Mouse (Mus musculus) c-Kit-positive CD71-negative TER-119-negative erythroid progenitor cells, embryonic 14.5 days (primary cell): ENCODE data around the gene Gm21119.
"Not testable (repeated sequence)": the region's sequence is repeated elsewhere in the genome, so short reads cannot be mapped to it uniquely, and the experiment has no call there.

Experiments used
- DNase-seq: peaks from one replicate; pipeline ENCODE4 v3.0.0-alpha.2; 2013; ENCODE audit warnings: low read depth

The Gm21119 gene

DNA sequence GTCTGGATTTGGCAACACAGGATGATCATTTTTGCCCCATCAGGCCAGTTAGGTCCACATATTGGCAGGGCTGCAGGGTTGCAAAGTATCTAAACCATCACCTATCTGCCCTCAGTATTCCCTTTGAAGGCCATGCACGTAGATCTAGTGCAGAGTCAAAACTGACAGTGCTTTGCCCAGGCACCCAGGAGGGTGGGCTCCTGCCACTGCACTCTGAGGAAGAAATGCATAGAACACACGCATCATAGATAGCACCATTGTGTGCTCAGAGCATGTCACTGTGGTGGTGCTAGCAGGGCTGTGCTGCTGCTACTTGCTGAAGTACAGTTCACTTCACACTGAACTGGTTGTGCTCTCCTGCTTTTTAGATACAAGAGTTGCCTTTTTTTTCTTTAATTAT is at the start of gene Gm21119:
Gene Gm21119, plus strand, starts transcription at position 301 of the 400 bp plus-strand sequence.
- not testable (repeated sequence) for DNase-seq

DNA sequence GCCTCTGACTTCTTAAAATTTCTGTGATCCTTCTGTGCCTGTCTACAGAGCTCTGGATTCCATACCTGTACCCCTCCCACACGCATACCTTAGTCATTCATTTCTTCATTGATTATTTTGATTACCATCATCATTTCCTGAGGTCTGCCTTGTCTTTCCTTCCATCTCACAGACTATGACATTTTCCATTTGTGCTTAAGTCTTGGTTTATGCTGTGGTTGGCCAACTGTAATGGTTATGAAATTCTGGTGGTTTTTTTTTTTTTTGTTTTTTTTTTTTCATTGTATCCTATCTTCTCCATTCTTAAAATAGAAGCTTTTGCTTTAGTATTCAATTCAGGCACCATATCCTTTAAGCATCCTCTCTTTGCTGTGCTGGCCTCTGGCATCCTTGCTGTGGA is 48.0 kb upstream of the Gm21119 start:
- not testable (repeated sequence) for DNase-seq

DNA sequence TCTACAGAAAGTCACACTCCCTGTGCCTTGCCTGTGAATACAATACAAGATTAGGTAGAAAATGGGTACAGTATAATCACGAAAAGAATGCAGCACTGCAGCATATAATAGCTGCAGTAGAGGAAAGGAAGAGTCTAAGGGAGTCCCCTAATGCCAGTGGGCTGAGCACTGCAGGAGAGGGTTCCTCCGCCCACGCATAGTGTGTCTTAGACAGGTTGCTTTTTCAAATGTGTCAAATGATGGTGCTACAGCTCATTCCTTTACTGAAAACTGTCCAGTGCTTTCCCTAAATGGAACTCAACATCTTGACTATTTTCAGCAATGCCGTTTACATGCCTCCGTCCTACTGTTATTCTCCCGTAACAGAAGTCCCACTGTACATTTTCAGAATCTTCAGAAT is 33.6 kb upstream of the Gm21119 start:
- not testable (repeated sequence) for DNase-seq

DNA sequence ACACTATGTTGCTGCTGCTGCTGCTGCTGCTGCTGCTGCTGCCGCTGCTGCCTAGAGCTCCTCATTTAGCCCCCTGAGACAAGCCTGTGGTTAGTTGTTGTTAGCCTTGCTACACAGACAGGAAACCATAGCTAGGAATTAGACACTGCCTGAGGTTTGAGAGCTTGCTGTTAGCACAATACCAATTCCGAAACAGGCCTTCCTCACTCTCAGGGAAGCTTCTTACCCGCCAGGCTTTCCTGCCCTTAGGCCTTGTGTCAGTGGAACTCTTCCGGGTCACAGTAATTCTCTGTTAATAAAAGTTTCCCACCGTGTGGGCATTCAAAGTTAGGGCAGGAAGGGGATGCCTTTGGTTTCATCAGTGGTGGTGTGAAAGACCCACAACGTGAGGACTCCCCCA is 31.9 kb upstream of the Gm21119 start:
- not testable (repeated sequence) for DNase-seq

DNA sequence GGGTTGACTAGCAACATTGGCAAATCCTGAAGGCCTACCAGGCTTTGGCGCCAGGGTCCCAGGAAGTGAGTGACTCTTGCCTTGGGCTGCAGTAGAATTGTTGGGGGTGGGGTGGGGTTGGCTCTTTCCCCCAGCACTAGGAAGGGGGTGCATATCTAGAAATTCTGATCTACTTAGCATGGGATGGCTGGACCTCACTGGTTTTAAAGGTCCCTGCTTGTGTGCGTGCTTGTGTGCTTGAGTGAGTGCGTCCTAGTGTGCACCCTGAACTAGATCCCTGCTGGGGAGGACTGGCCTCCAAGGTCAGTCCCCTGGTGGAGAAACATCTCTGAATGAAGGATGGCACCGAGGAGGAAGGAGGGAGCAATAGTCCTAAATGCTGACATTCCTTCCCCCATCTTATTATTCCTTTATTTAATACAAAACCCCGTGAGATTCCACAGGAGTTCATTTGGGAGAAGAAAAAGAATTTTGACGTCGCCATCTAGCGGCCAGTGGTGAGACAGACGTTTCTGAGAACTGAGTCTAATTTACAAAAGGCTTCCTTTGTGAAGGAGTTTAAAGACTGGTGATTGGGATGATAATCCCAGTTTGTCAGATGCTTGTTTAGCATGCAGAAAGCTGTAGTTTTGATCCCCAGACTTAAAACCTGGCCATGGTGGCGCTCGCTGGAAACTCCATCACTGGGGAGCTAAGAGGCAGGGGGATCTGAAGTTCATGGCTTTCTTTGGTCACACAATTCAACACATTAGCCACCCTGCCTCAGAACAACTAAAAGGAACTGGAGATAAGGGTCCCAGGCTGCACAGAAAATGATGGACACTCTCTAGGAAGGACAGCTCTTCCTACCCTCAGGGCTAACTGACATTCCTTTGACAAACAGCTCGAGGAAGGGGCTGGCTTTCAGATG is 26.2 kb upstream of the Gm21119 start:
- not testable (repeated sequence) for DNase-seq

DNA sequence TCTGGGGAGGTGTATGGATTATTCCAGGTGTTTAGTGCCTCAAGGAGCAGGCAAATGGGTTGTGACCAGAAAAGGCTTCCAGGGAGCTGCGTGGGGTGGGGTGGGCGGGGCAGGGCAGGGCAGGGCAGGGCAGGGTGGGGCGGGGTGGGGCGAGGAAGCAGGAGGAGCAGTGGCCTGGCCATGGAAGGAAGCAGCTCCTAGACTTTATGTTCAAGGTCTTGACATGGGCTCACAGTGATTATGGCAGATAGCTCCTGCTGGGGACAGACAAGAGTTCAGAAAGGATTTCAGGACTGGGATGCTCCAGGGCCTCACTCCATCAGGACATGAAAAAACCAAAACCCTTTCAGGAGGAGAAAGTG is 25.6 kb upstream of the Gm21119 start:
- DNase-seq, result not testable (repeated sequence)

DNA sequence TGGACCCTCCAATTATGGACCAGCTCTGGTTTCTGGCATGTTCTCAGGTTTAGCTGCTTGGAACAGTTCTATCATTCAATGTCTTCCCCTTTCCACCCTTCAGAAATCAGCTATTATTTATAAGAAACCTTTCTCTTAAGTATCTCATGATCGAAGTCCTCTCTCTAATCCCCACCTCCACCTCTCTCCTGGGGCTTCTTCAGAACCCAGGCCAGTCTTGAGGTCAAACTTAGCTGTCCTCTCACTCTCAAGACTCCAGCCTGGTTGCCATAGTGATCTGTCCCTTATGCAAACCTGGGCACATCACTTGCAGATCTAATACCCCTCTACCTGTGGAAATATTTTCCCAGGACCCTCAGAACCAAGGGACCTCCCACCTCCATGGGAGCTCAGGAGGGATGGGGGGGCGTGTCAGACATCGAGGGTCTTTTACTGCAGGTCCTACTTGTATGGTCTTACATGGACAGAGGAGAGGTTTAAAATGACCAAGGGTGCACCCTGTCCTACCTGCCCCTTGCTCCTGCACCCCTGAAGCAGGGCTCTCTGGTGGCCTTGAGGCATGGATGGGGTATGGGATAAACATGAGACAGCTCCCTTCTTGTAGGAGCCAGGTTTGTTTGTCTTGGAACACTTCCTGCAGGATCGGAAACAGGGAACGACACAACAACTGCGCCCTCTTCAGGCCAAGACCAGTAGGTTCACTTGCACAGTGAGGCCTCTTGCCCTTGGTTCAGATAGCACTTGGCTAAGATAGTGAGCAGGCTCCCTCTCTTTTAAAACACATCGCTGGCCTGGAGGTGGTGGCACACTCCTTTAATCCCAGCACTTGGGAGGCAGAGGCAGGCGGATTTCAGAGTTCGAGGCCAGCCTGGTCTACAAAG is 24.4 kb upstream of the Gm21119 start:
- DNase-seq, result not testable (repeated sequence)

DNA sequence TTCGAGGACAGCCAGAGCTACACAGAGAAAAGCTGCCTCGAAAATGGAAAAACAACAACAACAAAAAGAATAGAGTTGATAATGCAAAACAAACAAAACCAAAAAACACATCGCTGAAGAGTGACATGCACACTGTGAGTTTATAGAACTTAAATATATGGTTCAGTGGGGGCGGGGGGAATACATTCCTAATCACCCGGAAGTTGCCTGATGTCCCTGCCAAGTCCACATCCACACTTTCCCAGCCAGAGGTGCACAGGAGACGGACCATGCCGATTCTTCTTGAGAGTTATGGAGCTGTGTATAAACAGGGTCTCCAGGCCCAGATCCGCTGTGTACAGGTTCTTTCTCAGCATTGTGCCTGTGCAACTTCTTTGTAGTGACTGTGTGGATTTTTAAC is 23.7 kb upstream of the Gm21119 start:
- not testable (repeated sequence) for DNase-seq

DNA sequence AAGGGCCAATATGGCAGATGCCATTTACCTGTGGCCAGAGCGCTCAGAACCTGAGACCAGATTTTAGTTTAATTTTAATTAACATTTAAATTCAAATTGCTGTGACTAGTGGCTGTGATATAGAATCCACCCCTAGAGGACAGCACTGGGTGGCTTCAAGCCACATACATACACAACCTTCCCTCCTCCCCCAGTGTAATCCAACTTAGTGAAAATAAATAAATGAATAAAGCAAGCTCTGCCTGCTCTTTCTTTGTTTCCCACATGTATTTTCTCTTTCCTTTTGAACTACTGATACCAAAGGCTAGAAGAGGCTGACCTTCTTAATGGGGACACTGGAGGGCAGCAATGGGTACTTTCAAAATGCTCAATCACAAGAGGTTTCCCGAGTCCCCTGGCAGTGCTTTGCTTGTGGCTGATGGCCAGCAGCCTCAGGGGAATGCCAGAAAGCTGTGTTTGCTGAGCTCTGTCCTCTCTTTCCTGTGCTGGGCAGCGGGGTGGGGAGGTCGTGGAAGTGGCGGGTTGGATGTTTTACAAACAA is 21.9 kb upstream of the Gm21119 start:
- not testable (repeated sequence) for DNase-seq

DNA sequence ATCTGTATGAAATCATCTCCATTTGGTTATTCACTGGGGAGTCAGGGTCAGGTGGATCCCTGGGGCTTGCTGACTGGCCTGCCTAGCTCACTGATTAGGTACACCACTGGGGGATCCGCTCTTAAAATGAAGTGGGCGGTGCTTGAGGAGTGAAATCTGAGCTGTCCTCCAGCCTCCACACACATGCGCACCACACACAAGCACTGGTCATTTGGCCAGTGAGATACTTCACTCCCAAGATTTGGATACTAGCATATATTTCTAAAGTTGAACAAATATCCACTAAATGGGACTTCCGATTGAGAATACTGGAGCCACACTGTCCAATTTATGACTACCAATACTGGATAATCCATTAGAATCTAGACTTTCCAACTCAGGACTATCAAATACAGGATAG is 20.9 kb upstream of the Gm21119 start:
- not testable (repeated sequence) for DNase-seq

DNA sequence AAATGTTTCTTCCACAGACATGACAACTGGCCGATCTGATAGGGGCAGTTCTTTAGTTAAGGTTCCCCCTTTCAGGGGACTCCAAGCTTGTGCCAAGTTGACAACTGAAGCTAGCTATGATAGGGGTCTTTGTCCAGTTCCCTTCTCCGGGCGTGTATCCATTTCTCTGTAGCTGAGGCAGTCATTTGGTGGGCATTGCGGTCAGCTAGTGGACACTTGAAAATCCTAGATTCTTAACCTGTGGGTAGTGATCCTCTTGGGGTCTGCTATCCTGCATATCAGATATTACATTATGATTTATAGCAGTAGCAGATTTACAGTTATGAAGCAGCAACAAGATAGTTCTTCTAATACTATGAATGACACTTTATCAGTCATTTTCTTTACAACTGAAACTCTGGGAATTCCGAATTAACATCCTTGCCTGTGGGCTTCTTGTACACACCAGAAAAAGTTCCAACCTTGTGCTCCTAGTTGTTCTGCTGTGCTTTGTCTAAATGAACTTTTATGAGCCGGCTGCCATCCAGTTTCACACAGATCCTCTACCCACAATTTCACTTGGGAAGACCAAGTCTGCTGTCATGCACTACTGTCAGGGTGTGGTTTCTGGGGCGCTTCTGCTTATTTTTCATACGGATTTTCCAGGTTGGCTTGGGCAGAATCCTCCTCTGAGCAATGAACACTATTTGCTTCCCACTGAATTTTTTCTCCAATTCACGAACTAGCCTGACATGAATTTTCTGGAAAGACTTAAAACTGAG is 18.5 kb upstream of the Gm21119 start:
- not testable (repeated sequence) for DNase-seq

DNA sequence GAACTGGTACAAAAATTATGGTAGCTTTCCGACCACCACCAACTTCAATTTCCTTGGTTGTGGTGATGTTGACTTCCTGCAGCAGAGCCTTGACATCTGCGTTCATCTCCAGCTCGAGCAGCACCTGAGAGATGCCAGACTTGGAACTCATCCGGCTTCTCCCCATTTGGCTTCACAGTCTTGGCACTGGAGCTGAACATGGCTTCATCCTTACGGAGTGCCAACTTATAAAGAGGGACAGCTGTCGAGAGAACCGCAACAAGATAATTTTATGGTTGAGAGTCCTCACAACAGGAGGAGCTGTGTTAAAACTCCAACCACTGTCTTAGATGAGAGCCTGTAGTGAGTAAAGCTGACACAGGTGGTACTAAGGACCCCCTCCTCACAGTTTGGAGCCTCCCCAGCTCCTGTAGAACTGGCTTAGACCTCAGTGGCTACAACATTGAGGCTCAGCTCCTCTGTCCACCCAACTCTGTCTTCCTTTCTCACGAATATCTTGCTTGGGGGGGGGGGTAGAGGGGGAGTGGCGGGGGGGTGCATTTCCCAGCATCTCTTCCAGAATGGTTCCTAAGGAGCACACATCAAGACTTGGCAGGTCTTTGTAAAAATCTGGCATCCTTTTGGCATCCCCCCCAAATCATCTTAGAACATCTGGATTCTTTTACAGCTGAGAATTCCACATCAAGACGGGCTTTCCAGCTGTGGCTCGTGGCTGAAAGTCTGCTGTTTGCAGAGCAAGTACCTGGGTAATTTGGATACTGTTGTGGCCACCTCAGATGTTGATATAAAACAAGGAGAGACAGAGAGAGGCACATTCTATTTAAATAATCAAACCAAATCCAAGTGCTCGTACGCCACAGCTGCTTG is 17.6 kb upstream of the Gm21119 start:
- DNase-seq, result not testable (repeated sequence)

DNA sequence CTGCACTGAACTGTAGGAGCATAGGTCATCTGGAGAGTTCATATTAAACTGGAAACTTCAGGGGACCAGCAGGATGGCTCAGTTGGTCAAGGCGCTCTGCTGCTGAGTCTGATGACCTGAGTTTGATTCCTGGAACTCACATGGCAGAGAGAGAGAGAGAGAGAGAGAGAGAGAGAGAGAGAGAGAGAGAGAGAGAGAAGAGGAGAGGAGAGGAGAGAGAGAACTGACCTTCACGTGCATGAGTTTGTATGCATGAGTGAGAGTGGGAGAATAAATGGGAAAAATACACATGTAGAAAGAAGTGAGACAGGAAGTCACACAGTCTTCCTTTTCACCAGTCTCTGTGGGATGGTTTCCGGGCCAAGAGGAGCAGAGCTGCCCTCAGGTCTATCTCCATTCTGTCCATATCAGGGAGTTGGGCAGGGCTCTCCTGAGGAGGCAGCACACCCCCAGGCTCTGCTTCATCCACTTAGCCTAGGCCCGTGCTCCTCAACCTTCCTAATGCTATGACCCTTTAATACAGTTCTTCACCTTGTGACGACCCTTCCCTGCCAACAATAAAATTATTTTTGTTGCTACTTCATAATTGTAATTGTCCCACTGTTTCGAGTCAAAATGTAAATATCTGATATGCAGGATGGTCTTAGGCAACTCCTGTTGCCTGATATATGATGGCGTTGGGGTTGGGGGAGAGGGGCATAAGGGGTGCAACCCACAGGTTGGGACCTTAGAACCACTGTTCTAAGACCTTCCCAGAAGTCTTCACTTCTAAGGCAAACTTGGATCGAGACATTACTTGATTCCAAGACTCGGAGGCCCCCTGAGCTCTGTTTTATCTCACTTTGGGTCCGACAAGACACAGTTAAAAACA is 16.2 kb upstream of the Gm21119 start:
- not testable (repeated sequence) for DNase-seq

DNA sequence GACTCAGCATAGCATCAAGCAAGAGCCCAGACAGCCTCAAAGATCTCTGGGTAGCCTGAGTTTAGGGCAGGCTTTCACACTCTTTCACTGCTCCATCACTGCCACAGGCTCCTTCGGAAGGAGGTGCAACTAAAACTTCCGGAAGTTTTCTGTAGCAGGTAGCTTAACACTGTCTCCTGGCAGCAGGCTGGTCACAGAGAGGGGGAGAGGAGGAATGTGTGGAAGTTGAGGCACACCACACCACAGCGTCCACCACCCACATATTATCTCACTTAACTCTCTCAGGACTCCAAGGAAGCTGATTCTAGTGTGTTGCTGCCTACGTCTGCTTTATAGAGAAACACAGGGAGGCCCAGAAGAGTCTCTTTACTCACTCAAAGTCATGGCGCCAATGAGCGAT is 15.4 kb upstream of the Gm21119 start:
- not testable (repeated sequence) for DNase-seq

DNA sequence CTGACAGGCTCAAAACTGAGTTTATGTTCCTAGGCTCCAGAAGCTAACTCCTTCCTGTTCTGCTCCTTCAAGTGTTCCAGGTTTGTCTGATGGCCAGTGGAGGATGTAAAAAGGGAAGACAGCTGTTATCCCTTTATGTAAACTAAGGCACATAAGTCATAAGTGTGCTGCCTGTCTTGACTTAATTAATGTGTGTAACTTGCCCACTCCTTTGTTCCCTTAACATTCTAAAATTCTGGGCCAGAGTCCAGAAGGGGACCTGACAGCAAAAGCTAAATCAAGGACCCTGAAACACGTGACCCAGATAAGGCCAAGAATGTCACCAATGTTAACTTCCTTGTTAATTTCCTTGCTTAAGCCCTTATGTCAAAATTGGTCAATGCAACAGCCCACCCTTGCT is 3.9 kb upstream of the Gm21119 start:
- DNase-seq, result not testable (repeated sequence)

DNA sequence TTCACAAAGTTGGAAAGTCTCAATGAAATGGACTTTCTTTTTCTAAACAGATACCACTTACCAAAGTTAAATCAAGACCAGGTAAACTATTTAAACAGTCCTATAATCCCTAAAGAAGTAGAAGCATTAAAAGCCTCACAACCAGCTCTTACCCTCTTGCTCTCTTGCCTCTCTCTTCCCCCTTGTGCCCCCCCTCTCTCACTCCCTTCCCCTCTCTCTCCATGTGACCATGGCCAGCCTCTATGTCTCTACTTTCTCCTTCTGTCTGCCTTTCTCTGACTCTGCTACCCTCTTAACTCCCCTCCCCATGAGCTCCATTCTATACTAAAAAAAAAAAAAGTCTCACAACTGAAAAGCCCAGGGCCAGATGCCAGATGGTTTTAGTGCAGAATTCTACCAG is 2.0 kb upstream of the Gm21119 start:
- DNase-seq, result not testable (repeated sequence)

DNA sequence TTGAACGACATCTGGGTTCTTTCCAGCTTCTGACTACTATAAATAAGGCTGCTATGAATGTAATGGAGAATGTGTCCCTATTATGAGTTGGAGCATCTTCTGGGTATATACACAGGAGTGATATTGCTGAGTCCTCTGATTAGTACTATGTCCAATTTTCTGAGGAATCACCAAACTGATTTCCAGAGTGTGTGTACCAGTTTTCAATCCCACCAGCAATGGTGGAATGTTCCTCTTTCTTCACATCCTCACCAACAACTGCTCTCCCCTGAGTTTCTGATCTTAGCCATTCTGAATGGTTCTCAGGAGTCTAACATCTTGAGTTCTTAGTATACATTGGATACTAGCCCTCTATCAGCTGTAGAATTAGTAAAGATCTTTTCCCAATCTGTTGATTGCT is 16.0 kb downstream of the Gm21119 start:
- not testable (repeated sequence) for DNase-seq

DNA sequence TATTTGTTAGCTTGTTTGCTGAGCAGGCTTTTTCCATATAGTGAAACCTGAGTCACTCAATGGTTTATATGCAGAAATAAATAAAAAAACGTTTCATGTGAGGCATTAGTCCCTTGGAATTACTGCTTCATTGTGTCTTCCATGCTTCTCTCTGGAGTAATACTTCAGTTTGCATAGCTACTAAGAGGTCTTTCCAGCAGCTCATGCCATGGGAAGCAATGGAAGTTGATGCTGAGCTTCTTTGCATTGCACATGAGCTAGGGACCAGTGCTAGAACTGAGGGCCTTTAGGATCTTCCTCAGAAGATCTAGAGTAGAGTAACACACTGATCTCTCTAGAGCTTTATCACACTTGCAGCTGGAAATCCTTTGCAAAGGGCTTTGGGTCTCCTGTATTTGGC is 23.2 kb downstream of the Gm21119 start:
- not testable (repeated sequence) for DNase-seq

DNA sequence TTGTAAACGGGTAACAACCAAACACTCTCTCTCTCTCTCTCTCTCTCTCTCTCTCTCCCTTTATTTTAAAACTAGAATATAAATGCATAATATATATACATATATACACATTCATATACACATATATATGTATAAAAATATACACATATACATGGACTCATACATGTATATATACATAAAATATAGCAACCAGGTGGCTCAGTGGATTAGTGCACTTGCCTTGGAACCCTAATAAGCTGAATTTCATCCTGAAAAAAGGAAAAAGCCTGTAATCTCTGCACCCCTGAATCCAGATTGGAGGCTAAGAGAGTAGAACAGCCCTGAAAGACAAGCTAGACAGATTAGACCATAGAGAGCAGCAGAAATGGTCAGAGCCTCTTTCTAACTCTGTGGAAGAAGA is 28.8 kb downstream of the Gm21119 start:
- DNase-seq, result not testable (repeated sequence)

DNA sequence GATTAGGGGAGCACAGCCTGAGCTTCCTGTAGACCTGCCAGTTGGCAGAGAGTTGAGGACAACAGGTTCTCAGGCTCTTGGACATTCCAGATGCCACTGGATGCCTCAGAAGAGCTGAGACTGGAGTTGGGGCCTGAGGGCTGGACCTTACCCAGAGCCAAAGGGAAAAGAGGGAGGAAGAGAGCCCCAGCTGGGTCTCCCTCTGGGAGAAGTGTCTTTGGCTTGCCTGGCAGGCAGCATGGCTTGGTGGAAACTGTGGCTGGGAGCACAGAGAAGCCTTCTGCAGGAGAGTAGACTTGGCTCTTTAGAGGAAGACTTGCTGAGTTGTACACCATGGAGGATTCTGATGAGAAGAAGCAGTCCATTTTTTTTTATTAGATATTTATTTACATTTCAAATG is 38.3 kb downstream of the Gm21119 start:
- not testable (repeated sequence) for DNase-seq
